Mouse (Mus musculus) bone marrow macrophage, adult 2 months (primary cell): ENCODE measurements around the gene Thap7.

Experiments
- CTCF ChIP-seq: IDR thresholded peaks from 2 replicates; pipeline ENCODE4 v1.5.1; 2012; ENCODE audit warnings: low read depth, mild to moderate bottlenecking, low read length, moderate library complexity
- POLR2A ChIP-seq: IDR thresholded peaks from 2 replicates; pipeline ENCODE4 v1.6.1; 2012; ENCODE audit warnings: mild to moderate bottlenecking, low read depth, low read length, borderline replicate concordance

DNA sequence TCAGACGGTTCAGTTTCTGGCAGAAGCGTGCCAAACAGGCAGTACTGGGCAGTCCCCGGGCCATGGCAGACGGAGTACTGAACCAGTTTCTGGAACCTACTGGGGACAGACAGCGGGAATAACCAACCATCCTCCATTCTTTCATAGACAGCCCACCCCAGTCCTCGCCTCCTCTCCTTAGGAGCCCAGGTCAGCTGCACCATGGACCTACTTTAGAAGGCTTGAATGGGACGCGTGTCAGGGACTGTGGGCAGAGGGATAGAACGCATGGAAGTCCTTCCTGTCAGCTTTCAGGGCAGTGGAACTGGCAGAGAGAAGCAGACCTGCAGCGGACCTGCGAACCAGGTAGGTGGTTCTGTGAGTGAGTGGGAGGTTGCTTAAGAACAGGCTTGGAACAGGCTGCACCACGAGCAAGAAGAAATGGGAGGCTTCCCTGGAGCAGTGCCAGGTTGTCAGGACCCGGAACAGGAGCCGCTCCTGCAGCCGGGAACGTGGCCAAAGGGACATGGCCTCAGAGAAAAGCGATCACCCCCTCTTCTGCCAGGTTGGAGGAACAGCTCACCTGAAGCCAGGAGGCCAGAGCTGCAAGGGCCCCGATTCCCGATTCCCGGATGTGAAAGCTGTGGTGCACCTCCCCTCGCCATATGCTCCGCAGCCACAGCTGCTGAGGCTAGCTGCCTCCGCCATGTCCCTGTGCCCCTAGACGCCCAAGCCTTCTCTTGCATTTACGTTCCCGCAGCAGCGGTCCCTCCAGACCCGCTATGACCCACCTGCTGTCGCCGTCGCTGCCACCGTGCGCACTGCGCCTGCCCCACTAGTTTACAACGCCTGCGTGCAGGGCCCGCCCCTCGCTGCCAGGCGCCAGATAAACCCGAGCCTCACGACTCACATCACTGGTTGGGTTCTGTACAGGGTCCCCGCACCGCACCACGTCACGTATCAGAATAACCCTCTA, 45.2 kb upstream of the Thap7 start:
- TF ChIP-seq POLR2A = no peak
- TF ChIP-seq CTCF = no peak
